Mouse (Mus musculus) left cerebral cortex, adult 11 months (tissue): ENCODE data around the gene Ttc28.

Experiments used
- DNase-seq: peaks from one replicate; pipeline ENCODE4 v3.0.0; 2022; ENCODE audit warnings: low spot score

The Ttc28 gene

DNA sequence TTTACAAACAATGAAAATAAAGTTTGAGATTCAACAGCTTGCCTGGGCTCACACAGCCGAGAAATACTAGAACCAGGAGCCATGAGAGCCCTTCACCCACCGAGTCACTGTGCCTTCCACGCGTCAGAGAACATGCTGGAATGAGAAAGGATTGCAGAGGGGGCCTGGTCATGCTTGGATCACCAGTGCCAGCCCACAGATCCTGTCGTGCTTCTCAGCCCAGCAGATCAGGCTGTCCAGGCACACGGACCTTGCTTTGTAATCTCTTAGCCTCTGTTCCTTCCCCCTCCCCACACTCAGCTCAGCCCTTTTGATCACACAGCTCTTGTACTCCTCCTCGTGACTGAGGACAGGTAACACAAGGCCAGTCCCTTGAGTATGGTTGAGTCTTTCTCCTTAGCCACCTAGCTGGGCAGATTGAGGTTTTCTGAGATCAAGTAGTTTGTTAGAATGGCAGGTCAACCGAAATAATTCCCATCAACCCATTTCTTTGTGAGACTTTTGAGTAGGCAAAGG, 334.4 kb downstream of the Ttc28 start:
- DNase-seq: no peak

GRCm38 (mm10) chr5:111214890-111215289, 335.3 kb downstream of the Ttc28 start:
- no peak for DNase-seq

DNA sequence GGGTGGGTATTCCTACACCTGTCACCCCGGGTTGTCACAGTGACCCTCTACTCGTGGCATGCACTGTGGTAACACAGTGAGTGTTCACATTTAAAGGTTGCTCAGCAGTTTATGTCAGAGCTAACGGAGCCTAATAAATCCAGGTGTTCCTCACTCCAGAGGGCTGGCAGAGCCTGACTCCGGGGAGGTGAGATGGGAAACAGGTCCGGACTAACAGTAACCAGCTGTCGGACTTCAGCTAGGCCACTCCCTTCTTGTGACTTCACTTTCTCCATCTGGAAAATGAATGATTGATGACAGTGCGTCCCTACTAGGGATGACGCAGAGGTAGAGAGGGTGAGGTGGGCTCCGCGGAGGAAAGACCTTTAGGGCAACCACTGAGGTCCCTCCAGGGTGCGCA, 336.1 kb downstream of the Ttc28 start:
- no peak for DNase-seq

- DNase-seq: no peak
Observed at GRCm38 (mm10) chr5:111216166-111216565, 336.6 kb downstream of the Ttc28 start.

DNA sequence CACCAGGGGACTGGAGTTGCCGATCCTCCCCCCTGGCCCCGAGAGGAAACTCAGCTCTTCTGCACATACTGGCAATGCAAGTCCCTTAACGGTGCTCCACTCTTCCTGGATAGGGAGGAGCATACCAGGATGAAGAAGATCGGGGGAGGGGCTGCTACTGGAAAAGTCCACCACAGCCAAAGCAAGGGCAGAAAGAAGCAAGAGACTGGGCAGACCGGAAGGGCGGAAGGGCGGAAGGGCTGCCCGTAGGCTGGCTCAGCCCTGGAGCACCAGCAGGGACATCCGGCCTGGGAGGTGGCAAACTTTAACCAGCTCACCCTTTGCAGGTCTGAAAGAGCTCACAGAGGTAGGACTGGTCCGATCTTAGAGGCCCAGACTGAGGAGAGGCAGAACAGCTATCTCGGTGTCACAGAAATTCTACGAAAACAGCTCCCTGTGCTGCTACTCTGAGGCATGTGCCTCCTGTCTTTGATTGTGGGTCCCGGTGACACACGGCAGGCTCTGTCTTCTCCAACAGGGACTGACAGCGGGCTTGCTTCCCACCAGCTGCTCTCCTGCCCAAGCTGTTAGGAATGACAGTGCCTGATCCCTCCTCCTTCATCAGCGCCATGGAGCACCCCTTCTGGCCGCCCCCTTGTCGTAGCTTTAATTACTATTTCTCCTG, 338.0 kb downstream of the Ttc28 start:
- DNase-seq: no peak

DNA sequence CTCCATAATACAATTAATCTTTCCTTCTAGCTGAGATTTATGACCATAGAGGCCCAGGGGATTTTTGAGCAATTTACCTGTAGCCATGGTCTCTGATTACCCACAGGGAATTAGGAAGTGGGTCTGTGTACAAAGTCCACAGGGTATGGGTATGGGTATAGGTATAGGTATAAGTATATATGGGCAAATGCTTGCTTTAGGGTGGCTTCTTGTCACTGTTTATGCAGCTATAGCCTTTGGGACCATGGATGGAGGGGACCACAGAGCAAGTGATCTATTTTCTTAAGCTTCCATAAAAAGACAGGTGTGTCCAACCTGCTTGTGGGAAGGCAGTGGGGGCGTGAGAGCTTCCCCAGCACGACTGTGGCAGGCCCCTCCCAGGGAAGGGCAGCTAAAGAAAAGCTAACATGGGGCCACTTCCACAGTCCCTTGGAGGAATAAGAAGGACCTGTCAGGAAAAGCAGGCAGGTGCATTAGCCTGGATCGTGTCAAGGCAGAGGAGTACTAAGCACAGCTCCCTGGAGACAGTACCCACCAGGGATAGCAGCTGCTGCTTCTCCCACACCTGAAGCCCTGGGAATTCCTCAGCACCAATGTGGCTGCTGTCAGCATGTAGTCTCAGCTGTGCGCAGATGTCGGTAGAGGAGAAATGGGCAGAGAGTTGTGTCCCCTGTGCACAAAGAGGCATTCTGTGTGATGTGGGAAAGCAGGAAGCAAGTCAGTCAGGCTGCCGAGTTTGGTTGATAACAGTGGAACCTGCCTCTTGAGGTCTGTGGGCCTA, 338.7 kb downstream of the Ttc28 start:
- DNase-seq: no peak

- no peak for DNase-seq
Observed at GRCm38 (mm10) chr5:111218998-111219397, 339.4 kb downstream of the Ttc28 start.

- DNase-seq: no peak
Observed at GRCm38 (mm10) chr5:111220679-111221380, 341.2 kb downstream of the Ttc28 start.

DNA sequence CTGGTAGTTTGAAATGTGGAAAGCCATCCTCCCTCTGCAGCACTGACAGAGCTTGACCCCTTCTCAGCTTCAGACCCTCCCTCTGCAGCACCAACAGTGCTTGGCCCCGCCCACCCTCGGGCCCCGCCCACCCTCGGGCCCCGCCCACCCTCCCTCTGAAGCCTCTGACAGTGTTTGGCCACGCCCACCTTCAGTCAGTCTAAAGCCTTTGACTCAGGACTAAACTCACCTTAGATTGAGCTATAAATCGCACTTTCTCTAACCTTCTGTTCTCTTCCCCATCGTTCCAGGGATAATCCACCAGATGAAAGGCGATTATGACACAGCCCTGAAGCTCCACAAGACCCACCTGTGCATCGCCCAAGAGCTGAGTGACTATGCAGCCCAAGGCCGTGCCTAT, 343.2 kb downstream of the Ttc28 start:
- DNase-seq: no peak

GRCm38 (mm10) chr5:111225306-111225705, 345.7 kb downstream of the Ttc28 start:
- no peak for DNase-seq

- no peak for DNase-seq
Observed at GRCm38 (mm10) chr5:111226486-111226885, 346.9 kb downstream of the Ttc28 start.

GRCm38 (mm10) chr5:111227850-111228249, 348.2 kb downstream of the Ttc28 start:
- DNase-seq: no peak

DNA sequence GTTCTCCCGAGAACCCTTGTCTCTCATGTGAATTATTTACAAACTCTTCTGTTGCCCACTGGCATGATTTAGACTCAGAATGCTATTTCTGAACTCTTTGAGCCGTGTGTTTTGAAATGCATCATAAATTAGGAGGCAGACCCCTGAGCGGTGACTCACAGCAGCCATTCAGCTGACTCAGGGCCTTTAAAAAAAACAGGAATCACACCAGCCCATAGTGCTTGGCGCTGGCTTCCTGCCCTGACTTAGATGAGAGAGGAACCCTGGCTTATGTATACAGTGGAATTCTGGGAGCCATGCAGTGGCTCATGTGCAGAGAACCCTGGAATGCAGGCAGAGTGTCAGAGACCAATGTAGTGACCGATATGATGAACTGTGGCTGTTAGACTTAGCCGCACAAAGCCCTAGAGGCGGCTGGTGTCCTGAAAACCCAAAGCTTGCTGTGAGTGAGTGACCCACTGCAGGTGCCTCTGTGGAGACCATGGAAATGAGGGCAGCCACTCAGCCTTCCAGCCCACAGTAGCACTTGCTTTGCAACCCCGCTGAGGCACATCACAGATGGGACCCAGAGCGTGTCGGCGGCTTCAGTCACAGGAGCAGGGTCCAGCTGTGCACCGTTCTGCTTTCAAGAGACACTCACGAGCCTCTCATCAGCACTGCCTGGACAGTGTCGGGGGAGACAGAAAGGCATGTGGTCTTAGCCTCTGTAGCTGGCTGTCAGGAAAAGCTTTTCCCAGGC, 348.9 kb downstream of the Ttc28 start:
- no peak for DNase-seq

DNA sequence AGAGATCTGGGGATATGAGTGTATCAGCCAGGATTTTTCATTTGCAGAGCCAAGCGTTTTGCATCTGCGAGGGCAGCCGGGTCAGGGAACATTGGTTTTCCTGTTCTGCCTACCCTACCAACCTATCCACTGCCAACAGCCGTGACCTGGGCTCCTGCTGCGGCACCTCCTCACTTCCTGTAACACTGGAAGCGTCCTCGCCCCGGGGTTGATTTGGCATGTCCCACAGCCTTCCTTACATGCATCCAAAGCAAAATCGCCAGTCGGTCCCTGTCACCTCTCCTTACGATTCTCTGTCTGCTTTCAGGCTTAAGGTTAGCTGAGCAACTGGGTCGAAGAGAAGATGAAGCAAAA, 349.4 kb downstream of the Ttc28 start:
- DNase-seq: no peak

DNA sequence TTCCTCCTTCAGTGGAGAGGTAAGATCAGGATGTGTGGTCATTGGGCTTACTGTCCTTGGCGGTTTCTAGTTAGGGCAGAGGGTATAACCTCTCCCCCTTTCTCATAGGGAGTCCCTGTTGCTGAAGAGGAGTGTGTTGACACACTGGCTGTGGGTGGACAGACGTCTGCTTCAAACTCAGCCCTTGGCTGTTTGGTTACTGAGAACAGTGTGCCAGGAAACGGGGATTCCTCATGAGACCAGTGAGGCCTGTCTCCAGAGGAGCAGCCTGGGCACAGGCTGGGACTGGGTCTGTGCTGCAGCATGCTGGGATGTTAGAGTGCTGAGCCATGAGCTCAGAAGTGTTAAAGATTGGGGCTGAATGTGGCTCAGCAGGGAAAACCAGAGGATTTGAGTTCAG, 350.1 kb downstream of the Ttc28 start:
- no peak for DNase-seq

DNA sequence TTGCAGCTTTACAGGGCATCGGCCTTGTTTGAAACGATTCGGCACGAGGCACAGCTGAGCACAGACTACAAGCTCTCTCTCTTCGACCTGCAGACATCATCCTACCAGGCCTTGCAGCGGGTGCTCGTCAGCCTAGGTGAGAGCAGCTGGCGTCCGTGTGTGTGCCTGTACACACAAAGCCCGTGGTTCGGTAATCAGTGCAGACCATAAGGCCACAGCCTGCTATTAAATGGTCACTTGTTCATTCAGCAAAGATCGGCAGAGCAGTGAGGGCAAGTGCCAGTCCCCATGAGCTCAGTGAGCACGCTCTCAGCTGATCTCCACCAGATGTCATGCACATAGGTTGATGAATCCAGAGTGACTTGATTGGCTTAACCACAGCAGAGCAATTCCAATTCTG, 351.4 kb downstream of the Ttc28 start:
- no peak for DNase-seq

DNA sequence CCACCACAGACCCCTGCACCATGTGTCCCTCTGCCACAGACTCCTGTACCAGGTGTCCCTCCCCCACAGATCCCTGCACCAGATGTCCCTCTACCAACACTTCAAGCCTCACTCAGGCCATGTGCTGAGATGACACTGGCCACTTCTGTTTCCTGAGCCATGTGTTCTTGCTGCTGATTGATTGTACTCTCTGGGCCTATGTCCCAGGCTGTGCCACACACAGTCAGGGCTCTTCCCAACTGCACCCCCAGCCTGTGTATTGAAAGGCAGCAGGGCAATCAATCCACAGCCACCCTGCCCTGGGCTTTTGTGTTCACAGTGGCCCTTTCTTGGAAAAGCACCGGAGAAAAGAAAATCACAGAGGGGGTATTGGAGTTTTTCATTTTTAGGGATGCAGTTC, 352.2 kb downstream of the Ttc28 start:
- no peak for DNase-seq

- DNase-seq: no peak
Observed at GRCm38 (mm10) chr5:111233022-111233709, 353.6 kb downstream of the Ttc28 start.

DNA sequence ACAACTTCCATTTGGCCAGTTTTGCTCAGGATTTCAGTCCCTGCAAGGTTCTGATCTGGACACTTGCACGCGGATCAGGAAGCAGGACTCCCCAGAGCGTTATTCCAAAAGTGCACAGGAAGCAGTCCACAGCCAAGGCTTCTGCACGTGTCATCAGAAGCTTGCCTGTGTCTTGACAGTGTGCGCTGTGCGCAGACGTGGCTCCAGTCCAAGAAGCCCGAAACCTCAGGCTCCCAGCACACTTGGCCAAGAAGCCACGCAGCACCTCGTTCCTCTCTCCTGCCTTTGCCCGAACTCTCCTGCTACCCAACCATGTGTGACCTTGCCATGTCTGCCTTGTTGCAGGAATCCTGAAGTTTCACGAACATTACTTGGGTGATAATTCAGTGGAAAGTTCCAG, 355.5 kb downstream of the Ttc28 start:
- no peak for DNase-seq

- DNase-seq: no peak
Observed at GRCm38 (mm10) chr5:111237176-111237636, 357.6 kb downstream of the Ttc28 start.

DNA sequence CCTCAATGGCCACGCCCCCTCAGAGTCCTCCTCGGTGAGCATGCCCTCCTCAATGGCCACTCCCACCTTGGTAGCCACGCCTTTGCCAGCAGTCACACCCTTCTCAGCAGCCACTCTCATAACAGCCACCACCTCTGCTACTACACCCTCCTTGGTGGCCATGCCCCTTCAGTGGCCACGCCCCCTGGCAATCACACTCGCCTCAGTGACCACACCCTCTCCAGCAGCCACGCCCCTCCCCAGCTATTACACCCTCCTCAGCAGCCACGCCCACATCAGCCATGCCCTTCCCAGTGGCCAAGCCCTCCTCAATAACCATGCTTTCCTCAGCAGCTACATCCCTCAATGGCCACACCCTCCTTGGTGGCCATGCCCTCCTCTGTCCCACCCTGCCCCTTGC, 359.6 kb downstream of the Ttc28 start:
- DNase-seq: no peak
